Mouse (Mus musculus) frontal cortex, postnatal 10 days (tissue): ENCODE data around the gene Fmo4.

ENCODE experiments used
- DNase-seq, 2 experiments: peaks; one replicate each; pipeline ENCODE4 v3.0.0; 2022; ENCODE audit warnings: low spot score in 2 of 2, mixed read lengths in 1 of 2

The Fmo4 gene

GRCm38 (mm10) chr1:162813836-162814156, at the start of gene Fmo4:
Gene Fmo4, minus strand, starts transcription at chr1:162813972.
- no peak for DNase-seq

DNA sequence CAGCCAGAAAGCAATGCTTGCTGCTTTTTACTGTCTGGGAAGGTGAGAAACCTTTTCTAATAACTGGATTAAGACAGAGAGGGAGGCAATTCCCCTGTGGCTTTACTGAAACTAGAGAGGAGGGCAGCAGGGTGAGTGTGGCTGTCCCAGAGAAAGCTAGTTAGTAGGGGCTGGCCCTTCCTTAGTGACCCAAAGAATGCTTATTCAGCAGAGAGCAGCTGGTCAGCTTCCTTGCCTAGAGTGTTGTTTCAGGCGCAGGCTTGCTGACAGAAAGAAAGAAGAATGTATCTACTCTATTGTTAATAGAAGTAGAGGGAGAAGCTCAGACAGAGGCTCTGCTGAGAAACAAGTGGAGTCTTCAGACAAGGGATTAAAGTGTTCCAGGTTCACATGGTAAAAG, 48.6 kb upstream of the Fmo4 start:
- no peak for DNase-seq

DNA sequence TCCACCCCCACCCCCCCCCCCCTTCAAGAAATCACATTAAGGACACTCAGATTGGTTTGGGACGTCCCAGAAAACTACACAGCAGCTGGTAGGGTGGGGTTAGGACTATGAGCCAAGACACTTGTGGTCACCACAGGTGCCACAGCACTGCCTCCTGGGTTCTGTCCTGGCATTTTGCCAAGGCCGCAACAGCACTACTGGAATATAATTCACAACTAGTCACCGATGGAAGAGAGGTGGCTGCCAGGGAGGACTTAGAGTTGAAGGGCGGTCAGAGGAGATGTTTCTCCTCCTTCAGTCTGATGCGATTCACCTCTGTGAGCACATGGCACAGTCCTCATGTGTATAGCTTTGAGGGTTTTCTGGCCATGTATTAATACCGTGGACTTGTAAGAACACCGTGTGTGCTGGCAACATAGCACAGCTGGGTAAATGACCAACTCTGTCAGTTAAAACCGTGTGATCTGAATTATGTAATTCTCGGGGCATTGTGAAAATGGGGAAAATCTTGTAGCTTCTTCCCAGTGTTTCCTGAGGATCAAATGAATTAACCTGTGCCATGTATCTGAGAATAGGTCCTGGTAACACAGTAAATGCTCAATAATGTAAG, 46.3 kb upstream of the Fmo4 start:
- DNase-seq, result no peak

DNA sequence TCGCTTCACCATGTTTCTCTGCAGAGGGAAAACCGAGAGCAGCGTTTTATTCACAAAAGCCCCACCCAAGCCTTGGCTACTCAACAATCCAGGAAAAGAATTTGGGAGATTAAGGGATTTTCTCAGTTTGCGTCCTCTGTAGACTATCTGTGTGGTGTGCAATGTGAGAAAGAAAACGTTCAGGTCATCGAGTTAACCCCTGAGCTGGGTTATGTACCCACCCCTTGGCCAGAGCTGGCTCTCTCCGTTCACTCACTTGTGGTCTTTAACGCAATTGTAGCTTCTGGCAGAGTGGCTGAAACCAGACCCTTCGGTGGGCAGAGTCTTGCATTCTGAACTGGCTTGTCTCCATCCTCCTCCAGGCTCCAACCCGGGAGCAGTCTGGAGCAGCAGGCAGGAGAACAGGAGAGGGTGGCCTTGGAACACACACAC, 45.8 kb upstream of the Fmo4 start:
- DNase-seq, result peak in 1 of 2 experiments; percentile 8

DNA sequence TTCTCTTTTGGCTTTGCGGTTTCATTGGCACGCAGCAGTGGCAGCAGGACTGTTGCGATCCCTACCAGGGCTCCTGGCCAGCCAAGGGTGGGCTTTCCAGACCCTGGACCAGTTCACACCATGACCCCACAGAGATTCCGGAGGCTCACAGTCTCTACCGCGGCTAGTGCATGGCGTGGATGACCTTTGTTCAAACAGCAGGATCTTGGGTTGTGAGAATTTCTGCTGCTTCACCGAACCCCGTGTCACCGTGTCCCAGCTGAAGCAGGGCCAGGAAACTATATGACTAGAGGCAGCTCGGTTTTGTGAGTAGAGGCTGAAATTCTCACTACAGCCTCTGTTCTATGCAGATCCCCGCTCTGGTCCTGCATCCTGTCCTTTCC, 45.0 kb upstream of the Fmo4 start:
- peak in 1 of 2 experiments; percentile 9 for DNase-seq

- DNase-seq, result no peak
These were observed 44.3 kb upstream of the Fmo4 start for GRCm38 (mm10) chr1:162857766-162858747.

DNA sequence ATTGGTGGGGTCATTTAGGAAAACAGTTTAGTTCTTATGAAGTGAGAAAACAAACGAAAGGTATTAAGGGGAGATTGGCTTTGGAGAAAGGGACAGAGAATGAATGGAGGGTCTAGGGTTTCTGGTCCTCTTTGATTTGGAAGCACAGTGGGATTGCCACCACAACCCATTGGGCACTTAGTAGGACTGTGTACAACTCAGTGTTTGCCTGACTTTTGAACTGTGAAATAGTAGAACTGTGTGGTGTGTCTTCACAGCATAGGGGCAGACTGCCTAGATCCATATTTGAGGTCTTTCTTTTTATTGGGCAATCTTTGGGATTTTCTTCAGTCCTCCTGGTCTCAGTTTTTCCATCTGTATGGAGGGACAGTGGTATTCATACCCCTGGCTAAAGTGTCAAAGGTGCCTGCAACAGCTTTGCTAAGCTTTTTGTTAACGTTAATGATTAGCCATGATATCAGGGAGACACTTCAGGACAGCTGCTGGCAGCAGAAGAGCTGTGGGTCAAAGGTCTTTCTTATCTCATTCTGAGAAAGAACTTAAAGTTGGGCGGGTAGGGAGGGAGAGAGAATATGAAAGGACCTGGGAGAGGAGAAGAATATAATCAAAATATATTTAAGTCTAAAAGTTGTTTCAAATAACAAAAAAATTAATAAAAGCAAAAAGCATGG, 40.2 kb upstream of the Fmo4 start:
- no peak for DNase-seq

- DNase-seq, result no peak
These were observed 33.8 kb upstream of the Fmo4 start for GRCm38 (mm10) chr1:162847554-162847953.

DNA sequence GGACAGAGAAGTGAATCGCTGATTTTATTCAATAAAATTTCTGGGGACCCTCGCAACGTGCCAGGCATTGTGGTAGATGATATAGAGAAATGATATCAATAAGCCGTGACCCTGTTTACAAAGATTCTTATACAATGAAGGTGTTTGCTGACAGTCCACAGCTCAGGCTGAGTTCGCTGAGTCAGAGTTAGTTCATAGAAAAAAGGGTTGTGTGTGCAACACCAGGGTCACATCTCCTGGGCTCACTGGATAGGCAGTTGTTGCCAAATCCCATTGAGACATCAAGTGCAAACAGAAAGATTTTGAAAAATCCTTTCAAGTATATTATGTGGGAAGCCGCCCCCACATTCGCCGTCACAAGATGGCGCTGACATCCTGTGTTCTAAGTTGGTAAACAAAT, 26.4 kb upstream of the Fmo4 start:
- DNase-seq, result no peak

- no peak for DNase-seq
These were observed 25.2 kb upstream of the Fmo4 start for GRCm38 (mm10) chr1:162838976-162839375.

- DNase-seq, result no peak
These were observed 20.6 kb upstream of the Fmo4 start for GRCm38 (mm10) chr1:162834342-162834741.

GRCm38 (mm10) chr1:162832574-162832953, 18.8 kb upstream of the Fmo4 start:
- DNase-seq, result no peak

DNA sequence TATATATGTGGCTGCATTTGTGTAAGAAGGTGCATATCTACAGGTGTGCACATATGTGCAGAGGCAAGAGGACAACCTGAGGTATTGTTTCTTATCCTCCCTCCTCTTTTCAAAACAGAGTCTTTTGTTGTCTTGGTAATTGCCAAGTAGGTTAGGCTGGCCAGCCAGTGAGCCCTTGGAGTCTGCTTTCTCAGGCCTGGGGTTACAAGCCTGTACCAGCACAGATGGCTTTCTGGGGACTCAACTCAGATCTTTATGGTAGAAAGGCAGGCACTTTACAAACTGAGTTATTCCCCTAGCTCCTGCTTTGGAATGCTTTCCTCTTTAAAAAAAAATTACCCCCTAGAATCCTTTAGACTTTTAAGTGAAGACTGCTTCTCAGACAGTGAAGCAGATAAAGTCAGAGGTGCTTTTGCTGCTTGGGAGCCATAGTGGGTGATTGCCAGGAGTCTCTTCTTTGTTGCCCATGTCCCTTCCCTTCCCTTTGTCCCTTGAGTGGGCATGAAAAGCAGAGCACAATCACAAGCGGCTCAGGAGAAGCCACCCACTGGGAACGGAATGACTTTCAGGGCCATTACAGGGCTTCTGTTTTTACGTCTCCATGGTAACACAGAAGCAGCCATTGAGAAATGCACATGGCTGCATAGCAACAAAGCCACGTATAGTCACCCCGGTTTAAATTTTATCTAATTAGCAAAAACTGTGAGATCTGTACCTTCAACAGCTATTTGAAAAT, 18.2 kb upstream of the Fmo4 start:
- DNase-seq, result no peak

- no peak for DNase-seq
These were observed 5.5 kb upstream of the Fmo4 start for GRCm38 (mm10) chr1:162819280-162819679.

GRCm38 (mm10) chr1:162815381-162816127, 1.8 kb upstream of the Fmo4 start:
- no peak for DNase-seq

DNA sequence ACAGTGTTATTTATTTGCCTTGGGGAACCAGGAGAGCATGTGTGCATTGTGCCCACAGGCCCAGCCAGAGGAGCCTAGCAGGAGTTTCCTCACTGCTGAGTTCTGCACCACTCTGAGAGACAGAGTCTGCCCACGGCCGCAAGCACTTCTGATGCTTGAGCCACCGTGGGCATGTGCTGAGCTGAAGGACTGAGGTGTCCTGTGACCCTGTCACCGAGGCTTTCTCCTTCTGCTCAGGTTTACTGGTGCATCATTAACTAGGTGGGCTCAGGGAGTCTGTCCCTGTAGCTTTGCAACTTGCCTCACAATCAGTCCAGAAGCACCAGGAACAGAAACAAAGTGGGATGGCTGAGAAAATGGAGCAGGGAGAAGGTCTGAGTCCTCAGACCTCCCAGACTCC, 1.2 kb upstream of the Fmo4 start:
- no peak for DNase-seq

- no peak for DNase-seq
These were observed 483 bp downstream of the Fmo4 start for GRCm38 (mm10) chr1:162813143-162813835.

DNA sequence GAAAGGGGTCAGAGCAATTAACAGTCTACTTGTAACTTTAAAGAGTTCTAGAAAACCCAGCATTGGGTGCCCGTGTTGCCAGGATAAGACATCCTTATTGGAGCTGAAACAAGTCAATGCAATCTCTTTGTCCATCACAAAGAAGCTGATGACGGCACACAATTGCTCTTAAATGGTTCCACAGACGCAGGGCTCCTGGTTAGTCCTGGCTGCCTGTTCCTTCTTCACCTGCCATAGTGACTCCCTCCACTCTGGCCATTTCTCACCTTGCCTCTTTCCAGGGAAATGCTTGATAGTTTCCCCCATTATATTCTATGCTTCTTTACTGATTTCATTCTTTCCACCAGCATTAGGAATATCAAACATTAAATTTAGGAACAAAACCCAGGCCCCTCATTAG, 5.2 kb downstream of the Fmo4 start:
- no peak for DNase-seq

DNA sequence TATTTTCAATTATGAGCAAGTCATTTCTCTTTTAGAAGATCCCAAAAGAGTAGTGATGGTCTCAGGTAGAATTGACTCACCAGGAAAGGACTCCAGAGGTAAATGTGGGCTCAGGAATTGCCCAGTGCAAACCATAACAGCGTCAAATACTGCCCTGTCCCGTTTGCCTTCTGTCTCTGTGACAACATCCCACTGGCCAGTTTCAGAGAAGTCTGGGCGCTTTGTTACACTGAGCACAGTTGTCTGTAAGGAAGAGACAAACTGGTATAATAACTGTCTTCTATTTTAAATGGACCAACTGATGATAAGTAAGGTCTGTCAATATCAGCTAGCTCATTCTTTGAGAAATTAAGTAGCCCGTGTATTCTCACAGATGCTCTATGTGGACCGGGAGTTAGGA, 6.3 kb downstream of the Fmo4 start:
- no peak for DNase-seq

DNA sequence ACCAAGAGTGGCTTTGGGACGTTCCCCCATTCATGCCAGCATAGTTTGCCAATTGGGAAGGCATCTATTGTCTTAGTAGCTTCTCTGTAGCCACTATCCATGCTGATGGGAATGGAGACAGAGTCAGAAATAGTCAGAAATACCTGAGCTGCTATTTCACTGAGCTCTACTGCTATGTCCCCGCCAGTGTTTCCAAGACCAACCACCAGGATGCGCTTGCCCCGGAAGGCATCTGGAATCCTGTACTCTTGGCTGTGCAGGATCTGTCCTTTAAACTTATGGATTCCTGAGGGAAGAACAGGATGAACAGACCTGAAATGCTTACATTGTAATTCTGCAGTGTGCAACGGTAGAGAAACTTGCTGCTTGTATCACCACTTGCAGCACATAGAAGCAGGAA, 8.8 kb downstream of the Fmo4 start:
- DNase-seq, result no peak

GRCm38 (mm10) chr1:162796441-162796840, 17.3 kb downstream of the Fmo4 start:
- DNase-seq, result no peak
